Mouse (Mus musculus) G1E (cell line): ENCODE measurements at regions not wholly inside any gene's neighbourhood (a gene's known extent, or its start where the extent isn't known, plus 50 kb on each side); places are given as distances from the start of the nearest gene placed in this dataset.

Experiments
- ATAC-seq: 2 replicates; pipeline ENCODE4 v1.8.0; 2016; ENCODE audit warnings: mild to moderate bottlenecking; ENCODE audit not compliant: insufficient number of reproducible peaks, poor library complexity, low FRiP score, severe bottlenecking; ENCODE audit errors: extremely low read depth
- DNase-seq: peaks from one replicate; pipeline ENCODE4 v3.0.0; 2012; ENCODE audit warnings: low spot score
- H3K27me3 ChIP-seq: 2 replicates; pipeline ENCODE4 v1.6.1; 2012; ENCODE audit warnings: mild to moderate bottlenecking, low read length, inconsistent platforms; ENCODE audit not compliant: insufficient read depth
- H3K36me3 ChIP-seq: replicated peaks from 2 replicates; pipeline ENCODE3; 2012; ENCODE audit warnings: mild to moderate bottlenecking, inconsistent platforms
- H3K4me1 ChIP-seq: 2 replicates; pipeline ENCODE4 v1.6.1; 2012; ENCODE audit warnings: low read depth, low read length, inconsistent platforms, mixed read lengths; ENCODE audit not compliant: insufficient read depth
- H3K4me3 ChIP-seq: 2 replicates; pipeline ENCODE4 v1.5.1; 2012; ENCODE audit warnings: low read depth, mild to moderate bottlenecking, inconsistent platforms, low read length, moderate library complexity, mixed read lengths
- H3K9me3 ChIP-seq: replicated peaks from 2 replicates; pipeline ENCODE4 v1.6.1; 2012; ENCODE audit warnings: inconsistent platforms
- CTCF ChIP-seq: IDR thresholded peaks from 2 replicates; pipeline ENCODE4 v1.5.1; 2012; ENCODE audit warnings: low read depth, low read length, inconsistent platforms, mixed read lengths
- GATA1 ChIP-seq: IDR thresholded peaks from 2 replicates; pipeline ENCODE4 v1.6.1; 2012; ENCODE audit warnings: borderline replicate concordance, low read length, inconsistent platforms, mixed read lengths
- GATA2 ChIP-seq: IDR thresholded peaks from 2 replicates; pipeline ENCODE4 v1.6.1; 2012; ENCODE audit warnings: low read depth, low read length, inconsistent platforms, borderline replicate concordance
- POLR2AphosphoS5 ChIP-seq: IDR thresholded peaks from 2 replicates; pipeline ENCODE4 v1.6.1; 2012; ENCODE audit warnings: low read depth, low read length, inconsistent platforms; ENCODE audit not compliant: insufficient replicate concordance
- TAL1 ChIP-seq: conservative IDR thresholded peaks from 2 replicates; pipeline ENCODE4 v1.6.1; 2012; ENCODE audit warnings: low read depth, low read length, inconsistent platforms, mixed read lengths

GRCm38 (mm10) chr9:14091099-14091930 is 183.6 kb upstream of the Sesn3 start:
- no peaks in the 10 kb centered on the region for H3K36me3 ChIP-seq

GRCm38 (mm10) chr9:14092996-14093442 is 181.8 kb upstream of the Sesn3 start:
- ATAC-seq (no peak), DNase-seq (no peak)
- no peak for TF ChIP-seq TAL1
- no peak for TF ChIP-seq POLR2AphosphoS5
- no peak for TF ChIP-seq CTCF
- TF ChIP-seq GATA1, result no peak
- TF ChIP-seq GATA2, result no peak
- Histone ChIP-seq H3K9me3 (no peaks in the 10 kb centered on the region), H3K36me3 (no peaks in the 10 kb centered on the region), H3K27me3 (no peaks in the 10 kb centered on the region), H3K4me3 (no peak overlapping the region), H3K4me1 (no peaks in the 10 kb centered on the region)

More at GRCm38 (mm10) chr9:14091099-14091930, 183.6 kb upstream of the Sesn3 start:
- Histone ChIP-seq H3K9me3 (no peaks in the 10 kb centered on the region), H3K4me3 (no peak overlapping the region), H3K4me1 (no peaks in the 10 kb centered on the region), H3K27me3 (no peaks in the 10 kb centered on the region)
- DNase-seq (no peak), ATAC-seq (no peak)
- TF ChIP-seq GATA2 (no peak), GATA1 (no peak), CTCF (no peak), TAL1 (no peak), POLR2AphosphoS5 (no peak)

GRCm38 (mm10) chr9:14103538-14103937 is 171.3 kb upstream of the Sesn3 start:
- DNase-seq (no peak), ATAC-seq (no peak)

GRCm38 (mm10) chr9:14104921-14105320 is 169.9 kb upstream of the Sesn3 start:
- Histone ChIP-seq H3K4me3 (no peak overlapping the region), H3K4me1 (no peaks in the 10 kb centered on the region; the same call in 1 of the 2 replicates), H3K27me3 (peaks cover 8% of the 10 kb centered on the region; the same call in 1 of the 2 replicates), H3K36me3 (no peaks in the 10 kb centered on the region), H3K9me3 (no peaks in the 10 kb centered on the region)
- ATAC-seq (no peak), DNase-seq (no peak)
- TF ChIP-seq CTCF (no peak), TAL1 (no peak), POLR2AphosphoS5 (no peak), GATA2 (no peak), GATA1 (no peak)

More at GRCm38 (mm10) chr9:14103538-14103937, 171.3 kb upstream of the Sesn3 start:
- H3K4me1 ChIP-seq, result no peaks in the 10 kb centered on the region; the same call in 1 of the 2 replicates
- H3K36me3 ChIP-seq, result no peaks in the 10 kb centered on the region
- H3K27me3 ChIP-seq, result peaks cover 8% of the 10 kb centered on the region; the same call in 1 of the 2 replicates
- TF ChIP-seq TAL1, result no peak
- no peak for TF ChIP-seq CTCF
- TF ChIP-seq GATA2, result no peak
- TF ChIP-seq POLR2AphosphoS5, result no peak
- TF ChIP-seq GATA1, result no peak
- H3K9me3 ChIP-seq, result no peaks in the 10 kb centered on the region
- no peak overlapping the region for H3K4me3 ChIP-seq

- DNase-seq (no peak), ATAC-seq (no peak)
- Histone ChIP-seq H3K4me1 (no peaks in the 10 kb centered on the region; the same call in 1 of the 2 replicates), H3K27me3 (peaks cover 8% of the 10 kb centered on the region; the same call in 1 of the 2 replicates), H3K4me3 (no peak overlapping the region), H3K36me3 (no peaks in the 10 kb centered on the region), H3K9me3 (no peaks in the 10 kb centered on the region)
- TF ChIP-seq TAL1 (no peak), GATA2 (no peak), CTCF (no peak), GATA1 (no peak), POLR2AphosphoS5 (no peak)
Observed at GRCm38 (mm10) chr9:14106371-14106770, 168.5 kb upstream of the Sesn3 start.

GRCm38 (mm10) chr9:14108798-14109197 is 166.1 kb upstream of the Sesn3 start:
- no peak for TF ChIP-seq CTCF
- no peak for TF ChIP-seq GATA2
- no peak for TF ChIP-seq GATA1
- no peak for TF ChIP-seq POLR2AphosphoS5
- TF ChIP-seq TAL1, result no peak
- Histone ChIP-seq H3K9me3 (no peaks in the 10 kb centered on the region), H3K4me1 (no peaks in the 10 kb centered on the region; the same call in 1 of the 2 replicates), H3K36me3 (no peaks in the 10 kb centered on the region), H3K27me3 (peaks cover 8% of the 10 kb centered on the region; the same call in 1 of the 2 replicates), H3K4me3 (no peak overlapping the region)
- ATAC-seq (no peak), DNase-seq (no peak)
